Comparison of ENCODE assay signal across 9 mouse cellular contexts in the genomic region with DNA sequence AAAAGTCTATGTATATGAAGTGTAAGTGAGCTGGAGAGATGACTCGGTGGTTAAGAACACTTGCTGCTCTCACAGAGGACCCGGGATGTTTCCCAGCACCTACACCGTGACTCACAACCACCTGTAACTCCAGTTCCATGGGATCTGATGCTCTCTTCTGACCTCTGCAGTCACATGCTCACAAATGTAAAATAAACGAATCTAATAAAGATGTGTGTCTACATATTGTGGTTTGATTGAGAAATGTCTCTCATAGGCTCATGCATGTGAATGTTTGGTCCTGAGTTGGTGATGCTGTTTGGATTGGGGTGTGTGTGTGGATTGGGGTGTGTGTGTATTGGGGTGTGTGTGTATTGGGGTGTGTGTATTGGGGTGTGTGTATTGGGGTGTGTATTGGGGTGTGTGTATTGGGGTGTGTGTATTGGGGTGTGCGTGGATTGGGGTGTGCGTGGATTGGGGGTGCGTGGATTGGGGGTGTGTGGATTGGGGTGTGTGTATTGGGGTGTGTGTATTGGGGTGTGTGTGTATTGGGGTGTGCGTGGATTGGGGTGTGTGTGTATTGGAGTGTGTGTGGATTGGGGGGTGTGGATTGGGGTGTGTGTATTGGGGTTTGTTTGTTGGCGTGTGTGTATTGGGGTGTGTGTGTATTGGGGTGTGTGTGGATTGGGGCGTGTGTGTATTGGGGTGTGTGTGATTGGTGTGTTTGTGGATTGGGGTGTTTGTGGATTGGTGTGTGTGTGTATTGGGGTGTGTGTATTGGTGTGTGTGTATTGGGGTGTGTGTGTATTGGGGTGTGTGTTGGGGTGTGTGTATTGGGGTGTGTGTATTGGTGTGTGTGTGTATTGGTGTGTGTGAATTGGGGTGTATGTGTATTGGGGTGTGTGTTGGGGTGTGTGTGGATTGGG. TPM values are rescaled to one million over a fixed set of nuclear protein-coding genes. Genes with fewer than 3 reads are reported as not detected.
DNase-seq lines count a peak whose midpoint lies in the region; ATAC-seq lines count a peak whose summit lies in the region.
"Had no signal": no experiment of that assay in that cellular context is flagged by ENCODE, and none has a peak within 500 bp of the region (broad histone marks: within the 10 kb centered on the region; RNA-seq: fewer than 3 reads in every experiment).

No protein-coding gene starts in this region.

- H3K4me1 ChIP-seq in kidney, embryonic 16.5 days (ENCODE audit: insufficient read depth, low read length): no peaks in the 10 kb centered on the region
- H3K4me1 ChIP-seq in hindbrain, embryonic 13.5 days (replicated peaks): 0 out of 2 replicates have a peak, but pooled peaks cover 6% of the 10 kb centered on the region
- no peaks in the 10 kb centered on the region for H3K4me1 ChIP-seq in neural tube, embryonic 14.5 days (ENCODE audit: control insufficient read depth, insufficient read depth, low read length)

- ATAC-seq in kidney, embryonic 16.5 days (ENCODE audit: low FRiP score, low TSS enrichment): 0 out of 2 replicates have a peak, but pooled peaks have one; percentile 63
- ATAC-seq in common myeloid progenitor, adult 5-6 weeks (replicated peaks; ENCODE audit: low read depth, poor library complexity, severe bottlenecking): peak; percentile 66
- ATAC-seq in hindbrain, embryonic 13.5 days (ENCODE audit: low FRiP score): peak; percentile 71
- ATAC-seq in neural tube, embryonic 14.5 days (ENCODE audit: low read depth): peak; percentile 66; the same call in 1 of the 2 replicates

- H3K27ac ChIP-seq in kidney, embryonic 16.5 days (ENCODE audit: low read length): no peak overlapping the region
- H3K27ac ChIP-seq in hindbrain, embryonic 13.5 days: no peak overlapping the region
- H3K27ac ChIP-seq in neural tube, embryonic 14.5 days (ENCODE audit: low read depth, low read length): no peak overlapping the region

- WGBS in kidney, embryonic 16.5 days: 65% methylated on average over 10 of the region's 10 CpGs
- 64% methylated on average over 10 of the region's 10 CpGs for WGBS in hindbrain, embryonic 13.5 days
- 71% methylated on average over 10 of the region's 10 CpGs for WGBS in neural tube, embryonic 14.5 days

- H3K9ac ChIP-seq in kidney, embryonic 16.5 days (replicated peaks; ENCODE audit: low read length): no peak overlapping the region
- no peak overlapping the region for H3K9ac ChIP-seq in hindbrain, embryonic 13.5 days
- no peak overlapping the region for H3K9ac ChIP-seq in neural tube, embryonic 14.5 days (replicated peaks; ENCODE audit: low read depth, low read length)

- no peaks in the 10 kb centered on the region for H3K9me3 ChIP-seq in kidney, embryonic 16.5 days (ENCODE audit: low read length)
- no peaks in the 10 kb centered on the region for H3K9me3 ChIP-seq in hindbrain, embryonic 13.5 days
- H3K9me3 ChIP-seq in neural tube, embryonic 14.5 days (ENCODE audit: control insufficient read depth, low read length): no peaks in the 10 kb centered on the region

- H3K4me2 ChIP-seq in kidney, embryonic 16.5 days (replicated peaks; ENCODE audit: low read depth, low read length): no peak overlapping the region
- no peak overlapping the region for H3K4me2 ChIP-seq in hindbrain, embryonic 13.5 days
- no peak overlapping the region for H3K4me2 ChIP-seq in neural tube, embryonic 14.5 days (ENCODE audit: low read depth, low read length)

- H3K36me3 ChIP-seq in kidney, embryonic 16.5 days (ENCODE audit: insufficient read depth, low read length): no peaks in the 10 kb centered on the region
- no peaks in the 10 kb centered on the region for H3K36me3 ChIP-seq in hindbrain, embryonic 13.5 days
- H3K36me3 ChIP-seq in neural tube, embryonic 14.5 days (ENCODE audit: control insufficient read depth, insufficient read depth, low read length): no peaks in the 10 kb centered on the region

- H3K27me3 ChIP-seq in kidney, embryonic 16.5 days (ENCODE audit: insufficient read depth, low read length): no peaks in the 10 kb centered on the region
- H3K27me3 ChIP-seq in hindbrain, embryonic 13.5 days: no peaks in the 10 kb centered on the region
- no peaks in the 10 kb centered on the region for H3K27me3 ChIP-seq in neural tube, embryonic 14.5 days (ENCODE audit: control insufficient read depth, insufficient read depth, low read length)

- DNase-seq in kidney, postnatal 10 days: no peak
- DNase-seq in layer of hippocampus, postnatal 36 days: no peak
- DNase-seq in layer of hippocampus, adult 9-10 months (ENCODE audit: low spot score): no peak
- no peak for DNase-seq in kidney, postnatal 14 days
- DNase-seq: cerebellum, adult 18-20 months had no signal

- no peak overlapping the region for H3K4me3 ChIP-seq in kidney, embryonic 16.5 days (ENCODE audit: low read length)
- no peak overlapping the region for H3K4me3 ChIP-seq in hindbrain, embryonic 13.5 days
- H3K4me3 ChIP-seq in neural tube, embryonic 14.5 days (ENCODE audit: low read depth, low read length): no peak overlapping the region

RNA-seq across cellular contexts. Expression of a gene that starts 46.1 kb away (rescaled TPM):
- 14.2 and 16.4 TPM in 2 replicates for polyA plus RNA-seq in kidney, embryonic 16.5 days (2015; fragmentation: Nextera tagmentation; extraction: Ambion mirVana)
- total RNA-seq in common myeloid progenitor, adult 5-6 weeks (2017): 19.5 and 25.3 TPM in 2 replicates
- polyA plus RNA-seq in hindbrain, embryonic 13.5 days (2015; fragmentation: Nextera tagmentation; extraction: Ambion mirVana): 60.9 and 65.0 TPM in 2 replicates
- 54.0 and 56.8 TPM in 2 replicates for polyA plus RNA-seq in neural tube, embryonic 14.5 days (2014; fragmentation: Nextera tagmentation; extraction: Ambion mirVana)
- 10 to 100 TPM; 91.3 to 91.5 TPM for total RNA-seq in layer of hippocampus, postnatal 36 days (2021)
